Mouse (Mus musculus): Measurements from ENCODE around the gene Sdk2. TPM values are rescaled to one million over a fixed set of nuclear protein-coding genes. Genes with fewer than 3 reads are reported as not detected.

The Sdk2 gene
- polyA plus RNA-seq, 1 experiment from 2014 or later = 4.1 TPM

DNA sequence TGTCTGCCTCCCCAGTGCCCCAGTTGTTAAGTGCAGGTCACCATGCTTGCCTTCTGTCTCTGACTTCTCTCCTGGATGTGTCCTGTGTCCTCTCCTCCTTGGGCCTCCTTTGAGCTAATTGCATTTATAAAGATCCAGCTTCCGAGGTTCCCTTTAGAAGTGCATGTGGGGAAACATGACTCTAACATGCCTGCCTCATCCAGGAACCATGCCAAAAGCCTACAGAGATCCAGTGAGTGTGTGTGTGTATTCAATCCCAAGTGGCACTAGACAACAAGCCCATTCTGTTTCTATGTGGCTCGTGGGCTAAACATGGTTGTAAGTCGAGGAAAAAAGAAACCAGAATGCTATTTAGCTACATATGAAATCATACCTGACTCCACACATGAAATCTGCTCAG is 298.5 kb downstream of the Sdk2 start:
- Histone ChIP-seq H3K27me3 (ENCODE audit: insufficient read depth, poor library complexity, severe bottlenecking) (no peaks in the 10 kb centered on the region), H3K9me3 (no peaks in the 10 kb centered on the region), H3K4me1 (peaks cover 33% of the 10 kb centered on the region), H3K4me3 (no peak overlapping the region), H3K27ac (no peak overlapping the region), H3K36me3 (no peaks in the 10 kb centered on the region)
- 67% methylated on average over 3 of the region's 3 CpGs for WGBS
- no peak for DNase-seq (ENCODE audit: low spot score)

DNA sequence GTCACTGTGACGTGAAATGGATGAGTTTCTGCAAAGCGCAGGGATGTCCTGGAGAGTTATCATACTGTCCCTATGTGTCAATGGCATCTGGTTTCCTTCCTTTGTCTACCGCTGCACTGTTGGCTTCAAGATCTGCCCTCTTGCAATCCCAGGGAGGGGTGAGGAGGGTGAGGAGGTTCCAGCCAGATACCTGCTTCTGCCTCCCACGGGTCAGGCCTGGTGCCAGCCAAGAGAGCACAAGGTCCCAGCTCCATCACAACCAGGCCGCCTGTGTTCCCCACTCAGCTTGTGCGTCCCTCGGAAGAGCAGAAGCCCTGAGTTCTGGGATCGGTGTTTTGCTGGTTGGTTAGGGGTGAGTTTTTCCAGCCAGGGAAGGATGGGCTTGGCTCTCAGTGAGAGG is 299.6 kb downstream of the Sdk2 start:
- Histone ChIP-seq H3K27me3 (ENCODE audit: insufficient read depth, poor library complexity, severe bottlenecking) (no peaks in the 10 kb centered on the region), H3K36me3 (no peaks in the 10 kb centered on the region), H3K4me3 (no peak overlapping the region), H3K9me3 (no peaks in the 10 kb centered on the region), H3K27ac (peak overlapping the region; percentile 81), H3K4me1 (peaks cover 40% of the 10 kb centered on the region)
- DNase-seq (ENCODE audit: low spot score) = no peak
- 28% methylated on average over 8 of the region's 8 CpGs for WGBS

DNA sequence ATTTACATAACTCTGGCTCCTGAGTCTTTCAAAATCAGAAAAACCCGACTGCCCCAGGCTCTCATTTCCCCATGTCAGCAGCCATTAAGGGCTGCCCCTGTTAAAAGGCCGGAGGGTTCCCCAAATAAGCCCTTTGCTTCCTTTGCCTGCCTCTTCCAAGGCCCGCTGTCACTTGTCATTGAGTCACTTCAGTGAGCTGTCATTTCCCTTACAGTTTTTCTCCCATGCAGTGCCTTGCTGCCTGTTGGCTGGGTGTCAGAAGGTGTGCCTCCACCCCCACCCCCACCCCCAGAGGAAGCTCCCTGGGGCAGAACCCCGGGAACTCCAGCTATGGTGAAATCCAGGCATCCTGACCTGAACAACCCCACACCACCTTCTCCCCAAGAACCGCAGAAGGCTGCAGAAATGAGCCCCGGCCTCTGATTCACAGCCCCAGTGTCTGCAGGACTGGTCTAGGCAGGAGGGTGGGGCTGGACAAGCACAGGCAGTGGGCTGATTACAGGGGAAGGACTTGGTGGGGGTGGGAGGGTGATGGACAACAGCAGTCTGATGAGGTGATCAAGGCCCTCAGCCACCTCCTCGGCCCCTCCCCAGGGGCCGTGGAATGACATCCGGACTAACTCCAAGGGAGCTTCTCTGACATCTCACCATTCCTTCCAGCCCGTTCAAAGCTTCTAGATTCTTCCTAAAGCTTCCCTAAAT is 300.4 kb downstream of the Sdk2 start:
- WGBS = 11% methylated on average over 10 of the region's 10 CpGs
- H3K27ac ChIP-seq = peak overlapping the region; percentile 81
- DNase-seq (ENCODE audit: low spot score) = no peak
- H3K36me3 ChIP-seq = no peaks in the 10 kb centered on the region
- H3K4me3 ChIP-seq = 0 out of 2 replicates have a peak overlapping the region, but pooled peaks have one; percentile 4
- peaks cover 48% of the 10 kb centered on the region for H3K4me1 ChIP-seq
- H3K27me3 ChIP-seq (ENCODE audit: insufficient read depth, poor library complexity, severe bottlenecking) = no peaks in the 10 kb centered on the region
- no peaks in the 10 kb centered on the region for H3K9me3 ChIP-seq

DNA sequence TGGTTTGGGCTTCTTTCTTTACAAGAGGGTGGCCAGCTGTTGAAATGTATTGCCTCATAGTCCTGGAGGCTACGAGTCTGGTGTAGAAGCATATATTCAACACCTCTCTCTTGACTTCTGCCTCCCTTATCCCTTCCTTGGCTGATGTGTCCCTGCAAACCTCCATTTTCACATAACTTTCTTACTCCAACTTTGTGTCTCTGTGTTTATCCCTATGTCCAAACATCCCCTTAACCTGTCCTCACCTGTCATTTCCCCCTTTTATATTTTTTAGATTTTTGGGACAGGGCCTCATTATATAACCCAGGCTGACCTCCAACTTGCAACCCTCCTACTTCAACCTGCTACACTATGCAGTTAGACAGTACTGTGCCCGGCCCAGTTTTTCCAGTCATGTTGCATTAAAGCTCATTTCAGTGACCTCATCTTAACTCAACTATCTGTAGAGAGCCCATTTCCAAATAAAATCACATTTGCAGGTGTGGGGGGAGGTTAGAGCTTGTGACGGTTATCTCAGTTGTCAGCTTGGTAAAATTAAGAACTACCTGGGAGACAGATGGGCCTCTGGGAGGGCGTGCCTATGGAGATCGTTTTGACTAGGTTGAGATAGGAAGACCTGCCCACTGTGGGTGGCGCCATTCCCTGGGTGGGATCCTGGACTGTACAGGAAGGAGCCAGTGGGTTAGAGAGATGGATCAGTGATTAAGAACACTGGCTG is 302.6 kb downstream of the Sdk2 start:
- Histone ChIP-seq H3K27ac (no peak overlapping the region), H3K36me3 (no peaks in the 10 kb centered on the region), H3K9me3 (no peaks in the 10 kb centered on the region), H3K4me3 (no peak overlapping the region), H3K27me3 (ENCODE audit: insufficient read depth, poor library complexity, severe bottlenecking) (no peaks in the 10 kb centered on the region), H3K4me1 (peaks cover 54% of the 10 kb centered on the region)
- 83% methylated on average over 6 of the region's 6 CpGs for WGBS
- DNase-seq (ENCODE audit: low spot score) = no peak

DNA sequence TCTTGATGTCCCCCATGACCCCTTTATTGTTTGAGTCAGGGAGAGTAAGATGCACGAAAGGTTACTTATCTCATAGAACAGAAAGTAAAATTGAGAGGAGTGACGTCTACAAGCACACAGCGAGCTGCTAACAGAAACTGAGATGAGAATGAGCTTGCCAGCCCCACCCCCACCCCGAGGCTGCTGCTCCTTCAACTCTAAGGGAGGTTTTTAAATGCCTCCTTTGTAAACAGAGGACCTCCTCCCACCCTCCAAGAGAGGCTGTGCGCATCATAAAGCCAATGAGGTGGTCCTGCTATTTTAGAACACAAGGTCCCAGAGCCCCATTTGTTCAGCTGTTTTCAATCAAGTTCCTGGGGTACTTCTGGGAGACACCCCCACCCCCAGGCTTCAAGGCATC is 303.4 kb downstream of the Sdk2 start:
- Histone ChIP-seq H3K36me3 (no peaks in the 10 kb centered on the region), H3K4me3 (no peak overlapping the region), H3K4me1 (peaks cover 54% of the 10 kb centered on the region), H3K9me3 (no peaks in the 10 kb centered on the region), H3K27ac (no peak overlapping the region), H3K27me3 (ENCODE audit: insufficient read depth, poor library complexity, severe bottlenecking) (no peaks in the 10 kb centered on the region)
- DNase-seq (ENCODE audit: low spot score) = no peak
- 12% methylated on average over 5 of the region's 5 CpGs for WGBS

DNA sequence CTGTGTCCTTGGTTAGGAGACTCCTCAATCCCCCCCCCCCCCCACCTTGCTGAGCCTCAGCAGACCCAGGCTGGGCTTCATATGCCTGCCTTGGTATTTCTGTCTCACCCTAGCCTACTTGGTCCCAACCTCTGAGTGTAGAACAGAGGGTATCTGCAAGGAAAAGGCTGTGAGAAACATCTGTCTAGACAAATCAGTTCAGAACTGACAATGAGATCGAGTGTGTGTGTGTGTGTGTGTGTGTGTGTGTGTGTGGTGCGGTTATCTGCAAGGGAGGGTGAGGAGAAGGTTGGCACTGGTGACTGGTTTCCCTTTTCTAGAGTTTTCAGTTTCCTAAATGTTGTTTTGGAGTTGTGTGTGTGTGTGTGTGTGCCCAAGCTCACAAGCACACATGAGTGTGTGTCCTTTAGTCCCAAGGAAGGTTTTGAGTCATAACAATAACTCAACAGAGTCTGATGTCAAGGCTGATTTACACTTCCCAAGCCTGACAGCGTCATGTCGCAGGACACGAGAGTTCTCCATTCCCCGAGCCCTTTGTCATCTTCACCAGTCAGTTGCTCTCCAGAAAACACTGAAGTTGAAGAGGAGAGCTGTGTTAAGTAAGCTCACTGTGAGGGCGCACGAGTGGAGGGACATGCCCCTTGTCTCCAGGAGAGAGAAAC is 304.6 kb downstream of the Sdk2 start:
- H3K36me3 ChIP-seq = no peaks in the 10 kb centered on the region
- H3K27ac ChIP-seq = 0 out of 2 replicates have a peak overlapping the region, but pooled peaks have one; percentile 18
- peaks cover 44% of the 10 kb centered on the region for H3K4me1 ChIP-seq
- DNase-seq (ENCODE audit: low spot score) = no peak
- H3K27me3 ChIP-seq (ENCODE audit: insufficient read depth, poor library complexity, severe bottlenecking) = no peaks in the 10 kb centered on the region
- no peaks in the 10 kb centered on the region for H3K9me3 ChIP-seq
- WGBS = 71% methylated on average over 8 of the region's 8 CpGs
- H3K4me3 ChIP-seq = no peak overlapping the region

DNA sequence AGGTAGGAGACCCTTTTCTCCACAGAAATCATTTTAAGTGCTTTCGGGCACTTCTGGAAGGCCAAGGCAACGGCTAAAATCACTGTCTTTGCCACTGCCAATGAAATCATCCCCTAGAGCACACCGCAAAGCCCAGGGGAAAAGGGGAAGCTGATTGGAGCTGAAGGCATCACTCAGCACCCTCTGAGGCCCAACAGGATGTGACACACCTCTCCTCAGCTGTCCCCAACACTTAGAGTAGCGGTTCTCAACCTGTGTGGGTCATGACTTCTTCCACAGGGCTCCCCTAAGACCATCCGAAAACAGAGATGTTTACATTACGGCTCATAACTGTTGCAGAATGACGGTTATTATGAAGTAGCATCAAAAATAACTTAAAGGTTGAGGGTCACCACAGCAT is 305.2 kb downstream of the Sdk2 start:
- 68% methylated on average over 7 of the region's 7 CpGs for WGBS
- Histone ChIP-seq H3K9me3 (no peaks in the 10 kb centered on the region), H3K4me1 (peaks cover 38% of the 10 kb centered on the region), H3K4me3 (no peak overlapping the region), H3K27me3 (ENCODE audit: insufficient read depth, poor library complexity, severe bottlenecking) (no peaks in the 10 kb centered on the region), H3K27ac (0 out of 2 replicates have a peak overlapping the region, but pooled peaks have one; percentile 10), H3K36me3 (no peaks in the 10 kb centered on the region)
- DNase-seq (ENCODE audit: low spot score) = no peak

DNA sequence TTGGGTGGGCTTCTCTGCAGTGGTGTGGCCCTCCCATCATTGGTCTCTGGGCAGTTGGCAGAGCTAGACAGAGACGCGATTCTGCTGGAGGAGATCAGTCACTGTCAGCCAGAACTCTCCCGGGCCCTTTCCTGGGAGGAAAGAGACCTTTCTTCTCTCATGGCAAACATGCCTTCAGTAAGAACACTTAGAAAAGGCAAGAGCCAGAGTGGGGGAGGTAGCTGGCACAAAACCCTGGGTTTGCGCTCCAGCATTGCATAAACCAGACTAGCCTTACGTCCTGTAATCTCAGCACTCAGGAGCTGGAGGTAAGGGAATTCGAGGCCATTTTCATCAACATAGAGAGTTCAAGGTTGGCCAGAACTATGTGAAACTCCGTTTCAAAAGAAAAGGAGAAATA is 306.4 kb downstream of the Sdk2 start:
- 57% methylated on average over 7 of the region's 7 CpGs for WGBS
- no peak for DNase-seq (ENCODE audit: low spot score)

DNA sequence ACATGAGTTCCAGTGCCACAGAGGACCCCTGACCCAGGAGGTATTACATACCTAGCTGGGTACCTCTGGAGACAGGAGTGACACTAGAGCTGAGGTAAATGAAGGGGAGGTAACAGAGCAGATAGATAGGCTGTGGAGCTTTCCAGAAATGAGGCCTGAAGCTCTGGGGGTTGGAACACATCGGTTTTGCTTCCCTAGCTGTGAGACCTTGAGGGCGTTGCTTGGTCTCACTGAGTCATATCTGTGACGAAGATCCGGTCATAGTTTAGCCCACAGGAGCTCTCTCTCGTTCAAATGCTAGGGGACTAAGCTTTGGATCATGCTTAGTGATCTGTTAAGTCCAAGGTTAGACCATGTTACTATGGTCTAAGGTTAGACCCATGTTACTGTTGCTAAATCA is 308.0 kb downstream of the Sdk2 start:
- Histone ChIP-seq H3K27me3 (ENCODE audit: insufficient read depth, poor library complexity, severe bottlenecking) (no peaks in the 10 kb centered on the region), H3K36me3 (no peaks in the 10 kb centered on the region), H3K4me1 (peaks cover 35% of the 10 kb centered on the region), H3K9me3 (no peaks in the 10 kb centered on the region), H3K27ac (no peak overlapping the region), H3K4me3 (no peak overlapping the region)
- WGBS = 89% methylated on average over 5 of the region's 5 CpGs
- DNase-seq (ENCODE audit: low spot score) = no peak

More for the DNA sequence above, 306.4 kb downstream of the Sdk2 start:
- Histone ChIP-seq H3K4me3 (no peak overlapping the region), H3K27ac (no peak overlapping the region), H3K9me3 (no peaks in the 10 kb centered on the region), H3K27me3 (ENCODE audit: insufficient read depth, poor library complexity, severe bottlenecking) (no peaks in the 10 kb centered on the region), H3K36me3 (no peaks in the 10 kb centered on the region), H3K4me1 (peaks cover 30% of the 10 kb centered on the region)

DNA sequence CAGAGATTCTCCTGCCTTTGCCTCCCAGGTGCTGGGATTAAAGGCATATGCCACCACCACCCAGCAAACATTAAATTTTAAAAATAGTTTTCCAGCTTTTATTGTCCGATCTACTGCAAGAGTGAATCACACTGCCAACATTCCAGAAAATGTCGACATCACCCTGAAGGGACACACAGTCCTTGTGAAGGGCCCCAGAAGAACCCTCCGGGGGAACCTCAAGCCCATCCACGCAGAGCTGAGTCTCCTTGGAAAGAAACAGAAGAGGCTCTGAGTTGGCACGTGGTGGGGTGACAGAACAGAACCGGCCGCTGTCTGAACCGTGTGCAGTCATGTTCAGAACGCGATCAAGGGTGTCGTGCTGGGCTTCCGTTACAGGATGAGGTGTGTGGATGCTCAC is 310.3 kb downstream of the Sdk2 start:
- peaks cover 26% of the 10 kb centered on the region for H3K4me1 ChIP-seq
- WGBS = 93% methylated on average over 12 of the region's 12 CpGs
- no peak for DNase-seq (ENCODE audit: low spot score)
- H3K27ac ChIP-seq = no peak overlapping the region
- H3K27me3 ChIP-seq (ENCODE audit: insufficient read depth, poor library complexity, severe bottlenecking) = no peaks in the 10 kb centered on the region
- no peaks in the 10 kb centered on the region for H3K36me3 ChIP-seq
- H3K4me3 ChIP-seq = no peak overlapping the region
- H3K9me3 ChIP-seq = no peaks in the 10 kb centered on the region

DNA sequence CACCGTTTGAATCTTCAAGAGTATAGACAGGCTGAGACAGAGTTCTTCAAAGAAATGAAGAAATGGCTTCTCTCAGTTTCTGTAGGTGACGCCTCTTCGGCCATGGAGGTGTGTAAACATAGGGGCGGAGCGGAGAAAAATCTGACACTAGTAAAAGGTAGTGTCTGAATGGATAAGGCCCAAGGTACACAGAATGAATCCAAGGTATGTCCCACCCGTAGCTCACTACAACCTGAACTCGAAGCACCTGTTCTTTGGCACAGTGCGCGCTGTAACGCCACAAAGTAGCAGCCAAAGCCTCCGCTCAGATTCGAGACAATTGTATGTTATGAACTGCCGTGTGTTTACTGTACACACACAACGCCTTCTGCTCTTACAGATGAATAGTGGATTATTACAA is 311.0 kb downstream of the Sdk2 start:
- H3K4me3 ChIP-seq = no peak overlapping the region

DNA sequence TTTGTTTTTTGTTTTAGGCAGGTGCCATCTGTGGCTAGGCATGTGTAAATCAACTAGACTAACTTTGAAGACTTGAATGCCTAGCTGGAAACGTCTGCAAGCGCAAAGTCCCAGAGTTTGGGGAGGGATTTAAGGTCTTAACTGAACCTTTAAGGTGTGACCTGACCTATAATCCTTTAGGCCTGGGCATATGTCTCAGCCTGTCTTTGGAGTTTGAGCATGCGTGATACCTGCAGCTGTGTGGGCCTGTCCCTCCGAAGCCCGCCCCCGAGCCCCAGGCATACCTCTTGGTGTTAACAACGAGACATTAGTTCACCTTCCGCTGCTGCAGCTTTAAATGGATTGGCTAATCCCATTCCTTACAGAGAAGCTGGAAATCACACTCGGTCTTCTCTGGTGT is 312.0 kb downstream of the Sdk2 start:
- H3K27me3 ChIP-seq (ENCODE audit: insufficient read depth, poor library complexity, severe bottlenecking) = no peaks in the 10 kb centered on the region
- H3K9me3 ChIP-seq = no peaks in the 10 kb centered on the region
- H3K36me3 ChIP-seq = no peaks in the 10 kb centered on the region
- H3K27ac ChIP-seq = peak overlapping the region; percentile 47; the same call in 1 of the 2 replicates
- H3K4me1 ChIP-seq = peaks cover 34% of the 10 kb centered on the region
- H3K4me3 ChIP-seq = no peak overlapping the region
- 33% methylated on average over 9 of the region's 9 CpGs for WGBS
- no peak for DNase-seq (ENCODE audit: low spot score)

More for the DNA sequence above, 311.0 kb downstream of the Sdk2 start:
- Histone ChIP-seq H3K4me1 (peaks cover 28% of the 10 kb centered on the region), H3K27ac (peak overlapping the region; percentile 16; the same call in 1 of the 2 replicates), H3K36me3 (no peaks in the 10 kb centered on the region), H3K9me3 (no peaks in the 10 kb centered on the region), H3K27me3 (ENCODE audit: insufficient read depth, poor library complexity, severe bottlenecking) (no peaks in the 10 kb centered on the region)
- WGBS = 89% methylated on average over 14 of the region's 14 CpGs
- DNase-seq (ENCODE audit: low spot score) = no peak

Measured in heart, embryonic 10.5 days (tissue).